Mouse (Mus musculus): Measurements from ENCODE around the gene Tceal8. TPM values are rescaled to one million over a fixed set of nuclear protein-coding genes. Genes with fewer than 3 reads are reported as not detected.

The Tceal8 gene
- polyA plus RNA-seq (2014; fragmentation: Illumina TruSeq; extraction: RNeasy Lipid Tissue Mini Kit (QIAGEN cat#74804); ENCODE audit: low read depth, low replicate concordance): 222 TPM

DNA sequence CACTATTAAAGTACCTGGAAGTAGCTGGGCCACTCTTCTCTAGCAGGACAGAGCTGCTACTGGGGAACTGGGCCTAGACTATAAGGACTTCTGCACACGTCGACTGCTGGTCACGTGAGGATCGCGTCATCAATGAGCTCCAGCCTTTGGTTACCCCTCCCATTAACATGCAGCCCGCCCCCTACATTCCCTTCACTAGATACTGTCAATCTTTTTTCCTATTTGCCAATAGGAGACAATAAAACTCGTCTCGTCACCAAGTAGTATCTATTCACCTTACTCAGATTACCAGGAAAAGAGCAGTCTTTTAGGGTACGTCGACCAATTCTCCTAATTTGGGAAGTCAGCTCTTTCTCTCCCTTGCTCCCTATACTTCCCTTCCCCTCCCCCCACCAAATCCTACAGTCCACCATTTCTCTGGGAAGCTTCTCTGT lies at the start of gene Tceal8:
TSS of gene Tceal8 (minus strand) at position 225 of the 434 bp plus-strand sequence.

DNA sequence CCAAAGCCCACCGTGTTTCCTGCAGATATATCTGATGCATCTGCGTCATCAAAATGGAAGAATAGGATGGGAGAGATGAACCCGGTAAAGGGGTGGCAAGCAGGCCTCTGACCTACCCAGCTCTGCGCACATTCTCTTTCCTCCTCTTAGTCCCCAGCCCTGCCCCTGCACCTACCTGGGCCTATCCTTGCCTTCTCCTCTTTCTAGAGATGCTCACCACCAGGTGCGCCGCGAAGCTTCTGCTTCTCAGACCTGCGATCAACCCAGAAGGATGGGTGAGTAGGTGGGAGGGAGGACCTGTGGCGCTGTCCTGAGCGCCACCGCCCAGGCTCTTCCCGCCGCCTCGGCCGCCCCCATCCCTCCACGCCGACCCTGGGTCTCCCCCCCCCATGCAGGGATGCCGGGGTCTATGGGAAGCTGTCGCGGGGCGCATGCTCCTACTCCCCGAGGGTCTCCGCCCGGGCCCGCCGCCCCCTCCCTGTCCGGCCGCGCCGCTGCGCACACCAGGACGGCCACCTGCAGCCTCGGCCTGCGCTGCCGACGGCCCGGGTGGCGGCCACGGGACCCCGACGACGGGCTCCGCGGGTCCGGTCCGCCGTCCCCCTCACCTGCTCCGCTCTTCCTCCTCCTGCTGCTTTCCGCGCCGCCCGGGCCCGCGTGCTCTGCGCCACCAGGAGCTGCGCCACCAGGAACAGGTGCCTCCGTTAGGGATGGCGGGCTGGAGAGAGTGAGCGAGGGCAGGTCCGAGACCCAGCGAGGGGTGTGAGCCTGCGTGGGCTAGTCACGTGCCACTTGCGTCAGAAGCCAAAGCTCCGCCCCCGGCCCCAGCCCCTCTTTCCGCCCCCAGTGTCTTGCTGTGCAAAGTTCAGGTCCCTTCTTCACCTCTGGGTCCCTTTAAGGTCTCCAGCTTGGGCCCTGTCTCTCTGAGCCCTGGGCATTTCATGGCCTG lies 42.9 kb upstream of the Tceal8 start, which contains the start of the genes Tceal7 and Bex1:
TSS of gene Tceal7 (plus strand) at position 51 of the 949 bp plus-strand sequence.
TSS of gene Bex1 (minus strand) at position 785 of the 949 bp plus-strand sequence.

GRCm38 (mm10) chrX:136203664-136204066 lies 31.5 kb upstream of the Tceal8 start, which contains the start of gene Tceal5:
Gene Tceal5 (minus strand): TSS chrX:136203876.

GRCm38 (mm10) chrX:136138827-136139639 lies 33.1 kb downstream of the Tceal8 start, which contains the start of gene Bex4:
Gene Bex4 (plus strand): TSS chrX:136138996.

Other genes with a start within 250 kb of the Tceal8 start
- 5.0 TPM for gene Arxes2, start 178.5 kb downstream of the Tceal8 start, polyA plus RNA-seq (2014; fragmentation: Illumina TruSeq; extraction: RNeasy Lipid Tissue Mini Kit (QIAGEN cat#74804); ENCODE audit: low read depth, low replicate concordance)
- 0.28 TPM for gene Arxes1, start 139.0 kb downstream of the Tceal8 start, polyA plus RNA-seq (2014; fragmentation: Illumina TruSeq; extraction: RNeasy Lipid Tissue Mini Kit (QIAGEN cat#74804); ENCODE audit: low read depth, low replicate concordance)
- 0.57 TPM for gene Bex2, start 104.1 kb downstream of the Tceal8 start, polyA plus RNA-seq (2014; fragmentation: Illumina TruSeq; extraction: RNeasy Lipid Tissue Mini Kit (QIAGEN cat#74804); ENCODE audit: low read depth, low replicate concordance)
- gene Nxf3, start 87.1 kb downstream of the Tceal8 start, polyA plus RNA-seq (2014; fragmentation: Illumina TruSeq; extraction: RNeasy Lipid Tissue Mini Kit (QIAGEN cat#74804); ENCODE audit: low read depth, low replicate concordance): not detected
- gene Bex4, start 33.3 kb downstream of the Tceal8 start, polyA plus RNA-seq (2014; fragmentation: Illumina TruSeq; extraction: RNeasy Lipid Tissue Mini Kit (QIAGEN cat#74804); ENCODE audit: low read depth, low replicate concordance): 60.9 TPM
- gene Tceal5, start 31.5 kb upstream of the Tceal8 start, polyA plus RNA-seq (2014; fragmentation: Illumina TruSeq; extraction: RNeasy Lipid Tissue Mini Kit (QIAGEN cat#74804); ENCODE audit: low read depth, low replicate concordance): 0.81 TPM
- gene Tceal7, start 42.4 kb upstream of the Tceal8 start, polyA plus RNA-seq (2014; fragmentation: Illumina TruSeq; extraction: RNeasy Lipid Tissue Mini Kit (QIAGEN cat#74804); ENCODE audit: low read depth, low replicate concordance): not detected
- gene Bex1, start 43.2 kb upstream of the Tceal8 start, polyA plus RNA-seq (2014; fragmentation: Illumina TruSeq; extraction: RNeasy Lipid Tissue Mini Kit (QIAGEN cat#74804); ENCODE audit: low read depth, low replicate concordance): 3.2 TPM
- gene Tceal9, start 72.7 kb upstream of the Tceal8 start, polyA plus RNA-seq (2014; fragmentation: Illumina TruSeq; extraction: RNeasy Lipid Tissue Mini Kit (QIAGEN cat#74804); ENCODE audit: low read depth, low replicate concordance): 406 TPM
- 19.0 TPM for gene Bex3, start 97.9 kb upstream of the Tceal8 start, polyA plus RNA-seq (2014; fragmentation: Illumina TruSeq; extraction: RNeasy Lipid Tissue Mini Kit (QIAGEN cat#74804); ENCODE audit: low read depth, low replicate concordance)